Mouse (Mus musculus) kidney, postnatal 0 days (tissue): ENCODE measurements around the gene Mmd2. TPM values are rescaled to one million over a fixed set of nuclear protein-coding genes. Genes with fewer than 3 reads are reported as not detected.

Source experiments
- ATAC-seq: fragments of 200-750 bp; cut with Nextera tagmentation; replicated peaks from 2 replicates; pipeline ENCODE4 v1.8.0; 2017; ENCODE audit warnings: low read depth, moderate number of reproducible peaks, moderate TSS enrichment, moderate library complexity; ENCODE audit not compliant: low FRiP score
- DNase-seq: peaks from one replicate; pipeline ENCODE4 v3.0.0-alpha.2; 2016; ENCODE audit warnings: low spot score
- H3K27ac ChIP-seq: fragments of 300-500 bp; sonication (generic); 2 replicates; pipeline ENCODE4 v1.5.1; 2014; ENCODE audit warnings: mild to moderate bottlenecking
- H3K27me3 ChIP-seq: fragments of 300-500 bp; sonication (generic); 2 replicates; pipeline ENCODE4 v1.6.1; 2014; ENCODE audit warnings: low read length, mixed read lengths; ENCODE audit not compliant: insufficient read depth
- H3K36me3 ChIP-seq: fragments of 300-500 bp; sonication (generic); 2 replicates; pipeline ENCODE4 v1.6.1; 2014; ENCODE audit warnings: low read length, mixed read lengths; ENCODE audit not compliant: insufficient read depth
- H3K4me1 ChIP-seq: fragments of 300-500 bp; sonication (generic); replicated peaks from 2 replicates; pipeline ENCODE4 v1.6.1; 2014; ENCODE audit warnings: antibody characterized with exemption, low read length, mixed read lengths; ENCODE audit not compliant: insufficient read depth
- H3K4me2 ChIP-seq: fragments of 300-500 bp; sonication (generic); 2 replicates; pipeline ENCODE4 v1.6.1; 2014; ENCODE audit warnings: mild to moderate bottlenecking, low read length, moderate library complexity, mixed read lengths
- H3K4me3 ChIP-seq: fragments of 300-500 bp; sonication (generic); replicated peaks from 2 replicates; pipeline ENCODE4 v1.5.1; 2014; ENCODE audit warnings: low read depth, low read length
- H3K9ac ChIP-seq: fragments of 300-500 bp; sonication (generic); 2 replicates; pipeline ENCODE4 v1.6.1; 2014; ENCODE audit warnings: low read depth, low read length
- H3K9me3 ChIP-seq: fragments of 300-500 bp; sonication (generic); replicated peaks from 2 replicates; pipeline ENCODE4 v1.6.1; 2016; ENCODE audit warnings: low read length, inconsistent platforms, mixed read lengths
- CTCF ChIP-seq: IDR thresholded peaks from 2 replicates; pipeline ENCODE4 v1.5.1; 2016; ENCODE audit warnings: antibody characterized with exemption, low read depth, mild to moderate bottlenecking, moderate library complexity
- whole genome bisulfite sequencing: fragments of 180-500 bp; shearing (Covaris S2); extraction: QIAGEN DNeasy Blood & Tissue Kit; methylation state at CpG from one replicate; pipeline ENCODE4 v1.1.7; 2014; 5-methylcytosine and 5-hydroxymethylcytosine counted together
- polyA plus RNA-seq: library from polyadenylated mRNA; unstranded; fragments of >200 nt; fragmentation: Nextera tagmentation; extraction: Ambion mirVana; gene quantifications from 2 replicates; pipeline ENCODE4 v1.2.1, GENCODE M21; 2015

Mmd2 gene
- polyA plus RNA-seq, 1 experiment from 2014 or later = 0.64 TPM

DNA sequence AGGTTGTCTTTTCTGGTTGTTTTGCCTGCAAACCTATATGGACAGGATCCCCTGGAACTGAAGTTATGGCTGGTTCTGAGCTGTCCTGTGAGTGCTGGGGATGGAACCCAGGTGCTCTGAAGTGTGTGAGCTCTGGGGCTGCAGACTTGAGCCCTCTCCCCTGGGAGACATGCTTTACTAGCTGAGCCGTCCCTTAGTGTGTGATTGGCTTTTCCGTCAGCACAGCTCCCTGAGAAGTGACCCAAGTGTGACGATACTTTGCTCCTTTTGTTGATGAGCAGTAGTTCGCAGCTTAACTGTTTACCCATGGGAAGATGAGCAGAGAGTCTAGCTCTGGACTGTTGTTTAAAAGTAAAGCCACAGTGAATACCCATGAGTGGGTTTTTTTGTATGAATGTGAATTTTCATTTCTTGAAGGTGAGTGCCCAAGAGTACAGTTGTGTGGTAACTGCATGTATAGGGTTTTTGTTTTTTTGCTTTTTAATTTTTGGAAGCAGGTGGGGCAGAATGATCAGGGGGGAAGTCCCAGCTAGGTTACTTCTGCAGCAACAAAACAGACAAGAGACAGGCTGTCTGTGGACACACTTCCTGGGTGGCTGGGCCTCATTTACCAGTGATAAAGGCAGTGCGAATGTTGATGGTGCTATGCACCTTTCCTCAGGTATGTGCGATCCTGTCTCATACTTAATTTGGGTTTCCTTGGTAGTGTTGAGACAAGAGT is 32.9 kb upstream of the Mmd2 start:
- 76% methylated on average over 6 of the region's 6 CpGs for WGBS

GRCm38 (mm10) chr5:142640088-142640487 is 31.5 kb upstream of the Mmd2 start:
- Histone ChIP-seq H3K4me2 (no peak overlapping the region), H3K4me3 (no peak overlapping the region), H3K9ac (no peak overlapping the region), H3K36me3 (peaks cover 33% of the 10 kb centered on the region), H3K27me3 (no peaks in the 10 kb centered on the region), H3K9me3 (no peaks in the 10 kb centered on the region), H3K27ac (no peak overlapping the region), H3K4me1 (no peaks in the 10 kb centered on the region)
- 84% methylated on average over 5 of the region's 5 CpGs for WGBS
- no peak for TF ChIP-seq CTCF
- DNase-seq (no peak), ATAC-seq (peak; percentile 89)

More for the DNA sequence above, 32.9 kb upstream of the Mmd2 start:
- ATAC-seq (no peak), DNase-seq (no peak)
- Histone ChIP-seq H3K4me1 (no peaks in the 10 kb centered on the region), H3K4me3 (no peak overlapping the region), H3K4me2 (no peak overlapping the region), H3K27me3 (no peaks in the 10 kb centered on the region), H3K9me3 (no peaks in the 10 kb centered on the region), H3K9ac (no peak overlapping the region), H3K36me3 (peaks cover 28% of the 10 kb centered on the region), H3K27ac (no peak overlapping the region; the same call in 1 of the 2 replicates)
- no peak for TF ChIP-seq CTCF

GRCm38 (mm10) chr5:142637823-142638222 is 29.2 kb upstream of the Mmd2 start:
- no peak overlapping the region for H3K4me3 ChIP-seq

GRCm38 (mm10) chr5:142630224-142630623 is 21.6 kb upstream of the Mmd2 start:
- DNase-seq (peak; percentile 71), ATAC-seq (no peak)
- 6% methylated on average over 6 of the region's 6 CpGs for WGBS
- TF ChIP-seq CTCF = no peak
- Histone ChIP-seq H3K36me3 (peaks cover 9% of the 10 kb centered on the region), H3K4me3 (peak overlapping the region; percentile 95), H3K4me1 (peaks cover 10% of the 10 kb centered on the region), H3K4me2 (peak overlapping the region; percentile 92), H3K9ac (peak overlapping the region; percentile 90), H3K27ac (peak overlapping the region; percentile 92), H3K27me3 (no peaks in the 10 kb centered on the region), H3K9me3 (no peaks in the 10 kb centered on the region)

More at GRCm38 (mm10) chr5:142637823-142638222, 29.2 kb upstream of the Mmd2 start:
- DNase-seq (no peak), ATAC-seq (no peak)
- no peak overlapping the region for H3K27ac ChIP-seq
- WGBS = 91% methylated on average over 5 of the region's 5 CpGs
- H3K27me3 ChIP-seq = no peaks in the 10 kb centered on the region
- no peak overlapping the region for H3K9ac ChIP-seq
- H3K9me3 ChIP-seq = no peaks in the 10 kb centered on the region
- peaks cover 36% of the 10 kb centered on the region for H3K36me3 ChIP-seq
- no peak for TF ChIP-seq CTCF
- no peak overlapping the region for H3K4me2 ChIP-seq
- no peaks in the 10 kb centered on the region for H3K4me1 ChIP-seq

DNA sequence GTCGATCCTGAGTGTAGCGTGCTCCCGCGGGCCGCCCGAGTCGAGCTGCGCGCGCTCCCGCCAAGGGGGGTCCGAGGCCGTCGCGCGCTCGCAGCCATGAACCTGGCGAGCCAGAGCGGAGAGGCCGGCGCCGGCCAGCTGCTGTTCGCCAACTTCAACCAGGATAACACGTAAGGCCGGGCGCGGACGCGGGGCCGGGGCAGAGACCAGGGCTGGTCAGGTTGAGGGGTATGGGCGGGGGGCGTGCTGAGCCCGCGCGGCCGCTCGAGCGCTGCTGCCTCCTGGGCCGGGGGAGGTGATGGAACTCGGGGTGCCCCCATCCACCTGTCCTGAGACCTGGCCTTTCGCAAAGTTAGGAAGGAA is 21.0 kb upstream of the Mmd2 start:
- H3K27me3 ChIP-seq = no peaks in the 10 kb centered on the region
- peak overlapping the region; percentile 95 for H3K4me3 ChIP-seq
- H3K27ac ChIP-seq = peak overlapping the region; percentile 92
- peak overlapping the region; percentile 90 for H3K9ac ChIP-seq
- H3K4me1 ChIP-seq = peaks cover 10% of the 10 kb centered on the region
- H3K9me3 ChIP-seq = no peaks in the 10 kb centered on the region
- TF ChIP-seq CTCF = no peak
- WGBS = under 1% methylated on average over 39 of the region's 41 CpGs
- H3K36me3 ChIP-seq = peaks cover 8% of the 10 kb centered on the region; the same call in 1 of the 2 replicates
- DNase-seq (no peak), ATAC-seq (no peak; the same call in 1 of the 2 replicates)
- peak overlapping the region; percentile 92 for H3K4me2 ChIP-seq

DNA sequence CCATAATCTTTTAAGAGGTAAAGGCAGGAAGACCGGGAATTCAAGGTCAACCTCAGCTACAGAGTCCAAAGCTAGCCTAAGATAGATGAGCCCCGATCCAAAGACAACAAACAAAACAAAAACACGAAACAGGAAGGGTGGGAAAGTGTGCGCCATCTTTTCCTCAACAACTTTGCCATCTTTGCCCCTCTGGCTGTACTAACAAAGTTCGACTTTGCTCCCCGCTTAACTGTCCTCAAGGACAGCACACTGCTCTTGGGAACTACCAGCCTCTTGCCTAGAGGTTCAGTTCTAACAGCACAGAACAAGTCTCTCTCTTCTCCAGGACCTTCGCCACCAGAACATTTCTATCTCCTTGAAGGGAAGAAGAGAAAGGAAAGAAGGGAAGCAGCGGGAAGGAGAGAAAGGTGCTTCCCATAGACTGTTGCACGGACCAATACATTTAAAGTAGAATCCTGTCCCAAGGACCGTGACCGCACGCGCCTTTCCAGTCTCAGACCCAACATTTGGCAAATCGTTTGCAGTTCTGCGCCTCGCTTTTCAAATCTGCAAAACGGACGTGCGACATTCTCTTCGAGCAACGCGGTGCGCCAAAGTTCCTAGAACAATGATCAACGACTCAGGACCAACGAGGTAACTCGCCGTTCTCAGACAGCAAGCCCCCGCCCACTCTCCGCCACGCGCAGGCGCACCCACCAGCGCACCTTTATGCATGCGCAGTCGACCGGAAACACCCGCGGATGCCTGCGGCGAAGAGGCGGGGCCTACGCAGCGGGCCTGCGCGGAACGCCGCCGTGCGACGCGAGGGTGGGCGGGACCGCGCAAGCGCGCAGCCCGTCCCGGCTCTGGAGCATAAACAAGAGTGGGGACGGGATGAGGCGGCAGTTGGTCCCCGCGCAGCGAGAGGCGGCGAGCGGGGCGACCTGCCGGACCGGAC is 20.4 kb upstream of the Mmd2 start:
- under 1% methylated on average over 69 of the region's 69 CpGs for WGBS
- ATAC-seq = peak; percentile 96
- peak overlapping the region; percentile 90 for H3K9ac ChIP-seq
- TF ChIP-seq CTCF = no peak
- H3K4me1 ChIP-seq = peaks cover 10% of the 10 kb centered on the region
- no peaks in the 10 kb centered on the region for H3K9me3 ChIP-seq
- peak overlapping the region; percentile 95 for H3K4me3 ChIP-seq
- peak overlapping the region; percentile 92 for H3K4me2 ChIP-seq
- DNase-seq = peak; percentile 97
- peak overlapping the region; percentile 92 for H3K27ac ChIP-seq
- H3K27me3 ChIP-seq = no peaks in the 10 kb centered on the region
- peaks cover 8% of the 10 kb centered on the region; the same call in 1 of the 2 replicates for H3K36me3 ChIP-seq
